Mouse (Mus musculus) cortical plate, adult 2 months (tissue): ENCODE results near the gene Clp1.

Experiments used
- CTCF ChIP-seq: fragments of 200-500 bp; IDR thresholded peaks from 2 replicates; pipeline ENCODE4 v1.5.1; 2011; ENCODE audit warnings: mild to moderate bottlenecking, control low read depth, low read length; ENCODE audit not compliant: insufficient read depth; ENCODE audit errors: extremely low read depth
- POLR2A ChIP-seq: fragments of 200-500 bp; IDR thresholded peaks from 2 replicates; pipeline ENCODE4 v1.6.1; 2011; ENCODE audit warnings: mild to moderate bottlenecking, low read length, control low read depth; ENCODE audit not compliant: insufficient read depth; ENCODE audit errors: extremely low read depth

DNA sequence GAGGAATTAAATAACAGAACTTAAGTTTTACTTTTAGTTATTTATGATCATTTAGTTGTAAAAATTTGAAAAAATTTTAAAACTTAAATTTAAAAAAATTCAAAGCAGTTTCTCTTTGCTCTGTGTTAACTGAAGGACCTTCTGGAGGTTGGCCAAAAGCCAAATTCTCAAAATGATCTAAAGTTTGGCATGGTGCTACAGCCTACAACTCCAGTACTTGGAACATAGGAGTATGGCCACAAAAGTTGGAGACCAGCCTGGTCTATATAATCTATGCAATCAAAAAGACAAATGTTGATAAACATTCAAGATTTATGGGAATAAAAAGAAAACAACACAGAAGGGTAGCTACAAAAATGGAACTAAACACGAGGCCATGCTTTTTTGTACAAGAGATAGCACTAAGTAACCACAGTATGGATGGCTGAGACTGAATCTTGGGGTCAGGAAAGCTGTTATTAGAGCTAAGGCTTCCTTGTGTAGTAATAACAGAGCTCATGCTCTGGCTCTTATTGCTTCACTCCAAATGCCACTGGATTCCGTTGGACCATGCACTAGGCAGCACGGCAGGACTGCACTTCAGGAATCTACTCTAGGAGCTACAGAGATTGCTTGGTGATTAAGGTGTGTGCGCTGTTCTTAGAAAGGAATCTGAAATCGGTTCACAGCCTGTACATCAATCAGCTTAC lies 32.0 kb downstream of the Clp1 start:
- TF ChIP-seq CTCF (no peak), POLR2A (no peak)
